Mouse (Mus musculus): ENCODE data around the gene Pde10a.

The Pde10a gene

GRCm38 (mm10) chr17:8801083-8801854, 276.1 kb downstream of the Pde10a start:
- DNase-seq (ENCODE audit: low read depth, low spot score), result no peak

DNA sequence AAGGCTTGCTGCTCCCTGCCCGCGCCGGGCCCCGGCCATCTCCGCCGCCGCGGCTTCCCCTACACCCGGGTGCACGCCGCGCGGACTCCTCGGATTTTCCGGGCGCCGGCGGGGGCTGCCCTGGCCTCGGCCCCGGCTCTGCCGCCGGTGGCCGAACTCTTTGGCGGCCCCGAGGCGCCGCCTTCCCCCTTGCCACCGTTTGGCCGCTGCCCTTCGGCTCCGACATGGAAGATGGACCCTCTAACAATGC, 276.6 kb downstream of the Pde10a start:
- DNase-seq (ENCODE audit: low read depth, low spot score), result no peak

DNA sequence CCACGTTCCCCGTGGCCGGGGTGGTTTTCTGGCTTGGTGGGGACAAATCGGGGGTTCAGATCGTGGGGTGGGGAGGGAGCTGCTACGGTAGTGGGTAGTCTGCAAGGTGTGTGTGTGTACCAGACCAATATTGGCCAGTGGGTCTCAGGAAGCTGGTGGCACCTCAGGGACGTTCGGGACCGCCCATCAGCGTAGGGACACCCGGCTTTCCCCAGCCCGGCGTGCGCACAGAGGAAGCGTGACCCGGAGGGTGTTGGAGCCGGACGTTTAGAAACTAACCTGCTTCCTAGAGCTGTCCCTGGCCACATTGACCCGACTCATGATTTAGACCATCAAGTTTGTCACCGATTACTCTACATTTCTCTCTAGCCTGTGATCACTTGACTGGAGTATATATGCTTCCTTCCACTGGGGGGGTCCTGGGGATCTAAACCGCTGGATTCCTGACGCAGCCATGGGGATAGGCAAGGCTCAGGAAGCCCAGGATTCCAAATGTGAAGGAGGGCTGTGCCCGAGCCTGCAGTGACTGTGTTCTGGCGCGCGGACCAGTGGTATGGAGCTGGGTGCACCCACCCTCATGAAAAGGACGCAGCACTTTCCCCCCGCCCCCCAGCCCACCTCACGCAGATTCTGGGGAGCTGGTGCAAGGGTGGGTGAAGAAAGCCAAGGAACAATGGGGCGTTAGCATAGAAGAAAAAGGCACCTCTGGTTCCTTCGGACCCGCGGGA, 277.2 kb downstream of the Pde10a start:
- DNase-seq (ENCODE audit: low read depth, low spot score), result no peak

DNA sequence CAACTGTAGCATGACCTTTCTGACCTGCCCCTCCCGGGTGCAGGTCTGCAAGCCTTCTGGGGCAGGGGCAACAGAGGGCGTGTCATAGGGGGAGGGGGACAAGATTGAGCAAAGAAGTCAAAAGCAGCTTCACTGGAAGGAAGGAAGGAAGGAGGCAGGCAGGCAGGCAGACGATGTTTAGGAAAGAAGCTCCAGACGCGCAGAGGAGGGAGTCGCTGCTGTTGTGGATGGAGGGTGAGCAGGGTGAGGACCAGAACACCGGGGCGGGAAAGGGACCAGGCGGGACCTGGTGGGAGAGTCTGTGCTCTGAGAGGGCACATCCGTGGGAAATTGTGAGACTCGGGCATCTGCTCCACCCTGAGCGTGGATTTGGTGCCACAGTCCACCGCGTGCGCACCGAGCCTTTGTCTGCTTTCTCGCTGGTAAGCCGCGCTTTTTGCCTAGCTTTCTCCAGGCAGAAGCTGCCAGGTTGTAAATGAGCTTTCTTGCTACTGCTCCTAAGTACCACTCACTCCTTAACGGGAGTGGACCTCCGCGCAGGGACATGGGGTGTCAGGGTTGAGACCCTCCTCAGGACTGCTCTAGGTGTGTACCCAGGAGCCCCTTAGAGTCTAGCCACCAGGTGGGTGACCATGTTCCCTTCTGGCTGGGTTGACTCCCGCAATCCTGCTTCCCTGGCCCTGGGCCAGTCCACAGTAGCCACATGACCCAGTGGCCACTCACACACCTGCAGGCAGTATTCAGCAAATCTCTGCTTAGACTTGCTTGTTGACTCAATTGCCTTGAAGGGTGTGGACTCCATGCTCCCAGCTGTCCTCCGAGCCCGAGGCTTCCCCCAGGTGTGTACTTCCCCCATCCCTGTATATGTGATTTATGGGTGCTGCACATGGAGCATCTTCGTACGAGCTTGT, 278.0 kb downstream of the Pde10a start:
- no peak for DNase-seq (ENCODE audit: low read depth, low spot score)

DNA sequence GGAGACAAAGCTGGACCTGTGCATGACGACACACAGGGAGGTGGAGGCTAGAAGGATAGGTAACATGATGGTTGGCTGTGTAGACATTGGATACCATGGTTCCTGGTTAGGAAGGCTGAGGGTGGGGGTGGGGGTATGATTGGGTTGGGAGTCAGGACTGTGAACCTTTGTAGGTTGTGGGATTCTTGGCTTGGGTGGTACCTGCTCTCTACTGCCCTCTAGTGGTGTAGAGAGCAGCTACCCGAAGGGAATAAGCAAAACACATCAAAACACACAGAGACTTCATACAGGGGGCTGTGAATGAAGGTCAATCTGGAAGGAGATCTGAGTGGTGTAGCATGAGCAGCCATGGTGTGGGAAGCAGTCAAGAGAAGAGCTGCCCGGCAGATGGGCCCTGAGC, 282.2 kb downstream of the Pde10a start:
- DNase-seq (ENCODE audit: low read depth, low spot score), result no peak

DNA sequence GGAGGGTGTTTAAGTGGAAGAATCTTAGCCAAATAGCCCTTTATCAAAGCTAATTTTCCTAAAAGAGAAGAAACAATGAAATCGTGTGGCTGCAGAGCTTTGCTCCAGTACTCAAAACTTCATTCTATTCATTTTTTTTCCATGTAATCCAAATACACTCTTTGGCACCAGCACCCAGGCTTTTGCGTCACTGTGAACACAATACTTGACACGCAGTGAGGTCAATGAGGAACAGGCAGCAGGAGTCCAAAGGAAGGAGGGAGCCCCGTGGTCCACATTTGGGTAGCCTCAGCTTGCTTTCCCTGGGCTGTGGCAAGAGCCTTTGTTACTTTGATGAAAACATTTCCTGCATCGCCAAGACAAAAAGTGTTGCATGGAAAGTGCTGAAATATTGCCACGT, 284.6 kb downstream of the Pde10a start:
- no peak for DNase-seq (ENCODE audit: low read depth, low spot score)

DNA sequence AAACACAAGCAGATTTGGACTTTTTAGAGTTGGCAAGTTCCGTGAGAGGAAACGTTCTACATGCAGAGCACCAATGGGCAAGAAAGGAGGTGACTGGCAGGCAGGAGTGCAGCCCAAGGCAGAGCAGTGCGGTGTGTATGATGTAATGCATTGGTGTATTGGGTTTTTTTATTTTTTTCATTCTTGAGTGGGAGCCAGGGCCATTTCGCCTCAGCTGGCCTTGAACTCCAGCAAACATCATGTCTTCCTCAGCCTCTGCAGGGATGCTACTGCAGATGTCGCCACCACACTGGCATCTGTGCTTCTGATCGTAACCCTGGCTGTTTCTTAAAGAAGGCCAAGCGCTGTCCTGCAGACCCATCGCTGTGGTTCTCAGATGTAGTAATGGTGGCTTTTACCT, 285.0 kb downstream of the Pde10a start:
- no peak for DNase-seq (ENCODE audit: low read depth, low spot score)

DNA sequence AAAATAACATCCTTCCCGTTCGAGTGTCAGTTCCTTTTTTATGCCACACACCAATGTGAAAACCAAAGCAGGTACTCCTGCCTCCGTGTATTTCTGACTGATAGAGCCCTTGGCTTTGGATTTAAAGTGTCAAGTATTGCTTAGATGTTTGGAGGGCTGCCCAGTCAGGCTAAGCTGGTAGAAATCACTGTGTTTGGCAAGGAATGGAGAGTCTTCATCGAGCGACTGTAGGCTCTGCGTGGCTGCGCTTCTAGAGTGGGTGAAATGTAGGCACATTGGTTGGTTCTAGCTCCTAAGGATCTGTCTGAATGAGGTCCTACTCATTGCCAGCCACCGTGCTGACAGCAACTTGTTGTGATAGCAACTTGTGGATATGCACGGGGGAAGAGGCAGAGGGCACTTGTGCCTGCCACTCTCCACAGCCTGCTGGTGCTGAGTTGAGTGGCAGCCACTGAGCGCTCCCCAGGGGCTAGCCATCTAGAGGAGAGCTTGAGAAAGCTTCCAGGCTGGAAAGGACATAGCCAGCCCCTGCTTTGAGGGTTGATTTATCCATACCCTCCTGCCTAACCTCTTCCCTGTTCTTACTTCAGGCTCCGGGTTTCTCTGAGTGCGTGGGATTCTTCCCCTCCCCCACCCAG, 287.2 kb downstream of the Pde10a start:
- DNase-seq (ENCODE audit: low read depth, low spot score), result no peak

- no peak for DNase-seq (ENCODE audit: low read depth, low spot score)
Observed at GRCm38 (mm10) chr17:8813773-8814491, 288.8 kb downstream of the Pde10a start.

DNA sequence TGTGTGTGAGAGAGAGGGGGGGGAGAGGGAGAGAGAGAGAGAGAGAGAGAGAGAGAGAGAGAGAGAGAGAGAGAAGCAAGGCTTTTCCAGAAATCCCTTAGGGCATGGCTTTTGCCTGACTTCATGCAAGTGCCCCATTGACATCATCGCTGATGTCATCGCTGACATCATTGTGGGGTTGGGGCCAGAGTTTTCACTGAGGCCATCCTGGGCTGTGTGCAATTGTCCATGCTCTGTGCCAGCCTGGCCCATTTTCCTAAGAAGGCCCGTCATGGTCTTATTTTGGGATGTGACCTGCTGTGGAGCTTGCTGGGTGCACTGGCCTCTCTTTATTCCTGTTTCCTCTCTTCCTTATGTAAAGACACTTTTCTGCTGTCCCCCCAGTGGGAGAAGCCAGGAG, 290.2 kb downstream of the Pde10a start:
- DNase-seq (ENCODE audit: low read depth, low spot score), result no peak

DNA sequence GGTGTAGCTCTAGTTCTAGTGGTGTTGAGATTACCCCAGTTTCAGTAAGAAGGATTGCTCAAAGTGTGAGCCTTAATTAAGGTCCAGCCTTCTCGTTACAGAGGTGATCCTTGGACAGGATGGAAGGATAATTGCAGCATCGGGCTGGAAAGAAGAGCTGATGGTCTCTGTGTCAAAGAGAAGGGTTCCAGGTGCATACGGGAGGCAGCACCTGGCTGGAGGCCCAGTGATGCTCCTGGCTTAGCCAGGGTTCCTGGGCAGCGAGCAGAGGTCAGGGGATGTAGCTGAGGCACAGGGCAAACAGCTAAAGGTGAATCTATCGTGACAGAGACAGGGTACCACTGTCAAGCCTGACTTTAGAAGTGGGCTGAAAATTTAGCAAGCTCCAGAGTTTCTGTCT, 290.7 kb downstream of the Pde10a start:
- DNase-seq (ENCODE audit: low read depth, low spot score), result no peak

DNA sequence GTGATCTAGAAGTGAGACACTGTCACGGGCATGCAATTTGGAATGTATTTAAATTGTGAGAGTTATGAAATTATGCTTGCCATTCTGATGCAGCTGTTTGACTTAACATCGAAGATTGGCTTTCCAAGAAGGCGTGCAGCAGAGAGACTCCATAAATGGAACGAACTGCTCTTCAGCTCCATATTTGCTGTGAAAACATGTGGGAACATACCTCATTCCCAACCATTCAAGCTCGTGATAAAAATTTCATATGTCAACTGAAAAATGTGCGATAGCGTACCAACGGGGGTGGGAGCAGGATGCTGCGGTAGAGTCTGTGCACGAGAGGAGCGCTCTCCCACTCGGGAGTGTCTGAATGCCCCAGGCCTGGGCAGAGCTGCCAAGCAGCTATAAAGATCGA, 293.5 kb downstream of the Pde10a start:
- DNase-seq (ENCODE audit: low read depth, low spot score), result no peak

DNA sequence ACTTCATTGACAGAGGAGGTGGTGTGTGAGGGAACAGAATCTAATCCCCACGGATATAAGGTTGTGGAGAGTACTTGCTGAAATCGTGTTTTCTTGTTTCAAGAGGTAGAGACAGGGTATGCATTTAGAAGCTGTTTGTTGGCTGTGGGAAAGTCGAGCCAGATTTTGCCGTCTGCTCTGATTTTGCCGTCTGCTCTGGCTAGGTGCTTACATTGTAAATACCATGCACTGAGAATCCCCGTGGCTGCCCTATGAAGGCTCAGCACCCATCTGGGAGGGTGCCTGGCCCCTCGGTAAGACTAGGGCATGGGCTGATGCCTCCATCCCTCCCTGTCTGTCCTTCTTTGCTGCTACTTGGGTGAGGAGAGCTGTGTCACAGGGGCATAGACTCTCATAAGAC, 298.4 kb downstream of the Pde10a start:
- no peak for DNase-seq (ENCODE audit: low read depth, low spot score)

DNA sequence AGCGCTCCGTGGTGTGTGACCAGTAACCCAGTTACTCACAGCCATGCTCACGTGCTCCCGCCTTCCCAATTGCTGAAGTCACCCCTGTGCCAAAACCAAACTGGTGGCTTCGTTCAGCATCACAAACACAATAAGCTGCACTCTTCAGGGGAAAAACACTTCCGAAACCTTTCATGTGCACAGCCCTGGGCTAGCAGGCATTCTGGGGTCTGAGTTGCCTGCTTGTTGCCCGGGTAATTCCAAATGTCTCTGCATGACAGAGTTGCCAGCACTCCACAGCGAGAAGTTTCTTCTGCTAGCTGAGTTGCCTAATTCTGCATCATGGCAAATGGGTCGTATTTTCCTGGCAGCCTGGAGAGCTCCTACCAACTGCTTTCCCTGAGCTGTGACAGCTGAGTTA, 302.0 kb downstream of the Pde10a start:
- no peak for DNase-seq (ENCODE audit: low read depth, low spot score)

- DNase-seq (ENCODE audit: low read depth, low spot score), result no peak
Observed at GRCm38 (mm10) chr17:8831001-8831400, 305.8 kb downstream of the Pde10a start.

DNA sequence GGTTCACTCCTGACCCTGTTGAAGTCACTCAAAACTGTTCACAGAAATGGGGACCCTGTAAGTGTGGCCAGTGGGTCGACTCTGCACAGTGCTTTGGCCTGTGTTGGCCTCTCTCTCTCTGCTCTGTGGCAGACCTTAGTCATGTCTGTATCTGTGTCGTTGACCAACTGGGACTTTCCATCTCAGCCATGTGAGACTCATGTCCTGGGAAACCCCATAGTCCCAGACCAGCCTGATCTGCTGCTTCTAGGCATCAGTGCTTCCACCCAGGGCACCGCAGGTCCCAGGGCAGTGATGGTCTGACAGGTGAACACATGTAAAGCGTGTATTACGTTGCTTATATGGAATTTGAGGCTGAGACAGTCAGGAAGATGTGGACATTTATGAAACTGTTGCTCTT, 311.1 kb downstream of the Pde10a start:
- DNase-seq (ENCODE audit: low read depth, low spot score), result no peak

GRCm38 (mm10) chr17:8838252-8838651, 313.1 kb downstream of the Pde10a start:
- DNase-seq (ENCODE audit: low read depth, low spot score), result no peak

DNA sequence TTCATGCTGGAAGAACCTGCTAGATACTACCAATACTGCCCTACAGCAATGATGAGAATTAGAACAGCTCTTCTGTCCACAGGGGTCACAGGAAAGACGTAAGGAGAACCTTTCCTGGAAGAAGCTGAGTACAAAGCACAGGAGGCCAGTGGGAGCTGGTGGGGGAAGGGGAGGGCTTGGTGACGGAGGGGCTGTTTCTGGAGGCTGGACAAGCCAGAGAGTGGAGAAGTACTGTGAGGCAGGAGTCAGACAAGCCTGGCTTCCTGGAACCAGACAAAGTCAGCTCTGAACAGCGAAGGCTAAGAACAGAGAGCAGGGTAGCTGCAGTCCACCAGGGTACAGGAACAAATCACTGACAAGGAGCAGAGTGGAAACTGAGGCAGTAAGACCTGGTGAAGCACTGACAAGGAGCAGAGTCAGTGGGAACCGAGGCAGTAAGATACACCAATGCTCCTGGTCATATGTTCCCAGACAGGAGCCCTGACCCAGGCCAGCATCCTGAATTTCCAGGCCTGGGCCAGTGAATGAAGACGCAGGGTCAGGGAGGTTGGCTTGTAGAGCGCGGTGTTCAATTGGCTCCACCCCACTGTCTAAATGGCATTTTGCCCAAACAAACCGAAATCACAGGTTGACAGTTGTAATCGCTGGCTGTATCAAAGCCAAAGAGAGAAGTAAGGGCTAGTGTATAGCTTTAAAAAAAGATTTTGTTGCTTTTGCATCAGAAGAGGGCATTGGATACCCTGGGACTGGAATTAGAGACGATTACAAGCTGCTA, 314.3 kb downstream of the Pde10a start:
- DNase-seq (ENCODE audit: low read depth, low spot score), result no peak

DNA sequence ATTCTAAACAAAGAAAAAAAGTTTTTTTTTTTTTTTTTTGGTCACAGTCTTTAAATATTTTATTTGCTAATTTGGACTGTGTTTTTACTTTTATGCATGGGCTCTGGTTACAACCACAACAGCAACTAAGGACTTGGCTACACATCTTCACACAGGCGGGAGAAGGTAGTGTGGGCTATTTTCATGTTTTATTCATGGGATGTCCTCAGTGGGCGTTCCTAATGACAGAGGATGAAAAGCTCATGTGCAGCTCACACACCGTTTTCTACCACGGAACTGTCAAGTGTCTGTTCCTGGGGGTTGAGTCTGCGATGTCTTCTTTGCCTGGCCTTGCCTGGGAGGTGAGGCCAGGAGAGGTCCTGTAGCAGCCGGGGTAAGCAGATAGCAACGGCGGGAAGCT, 315.9 kb downstream of the Pde10a start:
- DNase-seq (ENCODE audit: low read depth, low spot score), result no peak

DNA sequence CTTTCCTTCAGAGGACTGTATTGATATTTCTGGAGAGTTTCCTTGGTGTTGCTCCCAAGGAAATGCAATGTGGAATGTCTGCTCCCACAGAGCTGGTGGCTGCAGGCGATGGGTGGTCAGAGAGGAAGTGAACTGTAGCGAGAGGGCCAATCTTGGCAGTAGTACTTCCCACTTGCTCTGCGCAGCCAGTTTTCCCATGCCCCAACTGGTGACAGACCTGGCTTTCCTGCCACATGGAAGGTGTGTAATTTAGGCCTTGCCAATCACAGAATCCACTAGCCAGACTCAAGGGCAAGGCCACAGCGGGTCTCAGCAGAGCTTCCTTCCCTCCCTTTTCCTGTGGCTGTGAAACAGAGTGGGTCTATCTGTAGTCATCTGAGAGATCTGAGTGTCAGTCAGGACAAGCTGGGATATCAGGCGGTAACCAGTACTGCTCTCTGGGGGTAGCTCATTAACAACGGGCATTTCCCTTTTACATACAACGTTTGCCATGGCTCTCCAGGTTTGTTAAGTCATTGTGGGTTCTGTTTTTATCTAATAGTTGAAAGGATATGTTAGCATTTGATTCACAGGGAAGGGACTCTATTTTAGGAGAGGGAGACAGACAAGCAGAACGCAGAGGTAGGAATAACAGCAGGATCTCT, 316.8 kb downstream of the Pde10a start:
- DNase-seq (ENCODE audit: low read depth, low spot score), result no peak

All from embryo, embryonic 11.5 days (tissue).